Mouse (Mus musculus): ENCODE measurements around the gene Mrpl37. TPM values are rescaled to one million over a fixed set of nuclear protein-coding genes. Genes with fewer than 3 reads are reported as not detected.

Mrpl37 gene
- polyA plus RNA-seq, 1 experiment from 2014 or later, result 95.4 TPM

DNA sequence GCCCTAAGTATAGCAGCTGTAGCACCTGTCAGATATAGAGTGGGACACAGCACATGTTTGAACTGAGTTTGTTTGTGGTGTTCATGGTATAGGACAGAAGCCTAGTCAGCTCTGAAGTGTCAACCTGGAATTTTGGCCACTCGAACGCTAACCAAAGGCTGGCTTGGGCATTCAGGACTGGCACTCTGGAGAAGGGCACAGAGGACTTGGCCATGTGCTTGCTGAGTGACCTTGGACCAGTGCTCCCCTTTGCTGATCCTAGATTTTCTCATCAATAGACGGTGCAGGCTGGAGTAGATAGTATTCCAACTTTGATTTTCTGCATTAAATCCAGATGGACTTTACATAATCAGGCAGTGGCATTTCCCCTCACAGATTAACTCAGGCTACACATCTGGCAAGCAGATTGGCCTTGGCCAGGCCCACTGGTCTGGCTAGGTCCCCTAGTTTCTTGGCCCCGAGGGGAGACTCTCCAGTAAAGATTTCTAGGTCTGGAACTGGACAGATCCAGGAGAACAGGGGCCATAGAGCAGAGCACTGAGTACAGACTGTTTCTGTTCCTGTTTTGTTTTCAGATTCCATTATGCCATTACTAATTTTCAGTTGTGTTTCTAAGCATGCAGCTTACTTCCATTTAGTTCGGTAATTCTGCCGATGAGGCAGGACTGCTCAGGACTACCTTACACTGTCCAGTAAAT lies 53.4 kb downstream of the Mrpl37 start:
- H3K4me2 ChIP-seq (replicated peaks), result no peak overlapping the region
- peaks cover 23% of the 10 kb centered on the region for H3K36me3 ChIP-seq
- no peak overlapping the region for H3K27ac ChIP-seq
- 90% methylated on average over 6 of the region's 6 CpGs for WGBS
- H3K9me3 ChIP-seq, result no peaks in the 10 kb centered on the region
- H3K4me3 ChIP-seq, result no peak overlapping the region
- no peaks in the 10 kb centered on the region for H3K27me3 ChIP-seq (replicated peaks)
- H3K9ac ChIP-seq, result no peak overlapping the region
- H3K4me1 ChIP-seq, result peaks cover 49% of the 10 kb centered on the region
- no peak for ATAC-seq (ENCODE audit: low FRiP score, low read depth)

DNA sequence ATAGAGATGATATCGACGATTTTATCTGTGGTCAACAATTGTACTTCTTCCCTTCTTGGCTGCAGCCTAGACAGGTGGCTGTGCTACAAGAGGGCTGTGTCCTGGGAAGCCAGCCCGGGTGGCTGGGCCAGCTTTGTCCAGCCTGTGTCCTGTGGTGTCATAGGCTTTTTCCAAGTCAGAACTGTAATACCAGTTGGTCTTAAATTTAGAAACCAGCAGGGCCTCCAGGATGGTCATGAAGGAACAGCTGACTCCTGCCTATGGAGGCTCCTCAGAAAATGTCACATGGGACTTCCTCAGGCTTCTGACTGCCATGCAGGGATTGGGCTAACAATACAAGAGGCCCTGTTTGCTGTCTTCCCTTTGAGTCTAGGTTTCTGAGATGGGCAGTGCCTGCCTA lies 54.1 kb downstream of the Mrpl37 start:
- peaks cover 23% of the 10 kb centered on the region for H3K36me3 ChIP-seq
- no peak overlapping the region for H3K27ac ChIP-seq
- 92% methylated on average over 3 of the region's 3 CpGs for WGBS

DNA sequence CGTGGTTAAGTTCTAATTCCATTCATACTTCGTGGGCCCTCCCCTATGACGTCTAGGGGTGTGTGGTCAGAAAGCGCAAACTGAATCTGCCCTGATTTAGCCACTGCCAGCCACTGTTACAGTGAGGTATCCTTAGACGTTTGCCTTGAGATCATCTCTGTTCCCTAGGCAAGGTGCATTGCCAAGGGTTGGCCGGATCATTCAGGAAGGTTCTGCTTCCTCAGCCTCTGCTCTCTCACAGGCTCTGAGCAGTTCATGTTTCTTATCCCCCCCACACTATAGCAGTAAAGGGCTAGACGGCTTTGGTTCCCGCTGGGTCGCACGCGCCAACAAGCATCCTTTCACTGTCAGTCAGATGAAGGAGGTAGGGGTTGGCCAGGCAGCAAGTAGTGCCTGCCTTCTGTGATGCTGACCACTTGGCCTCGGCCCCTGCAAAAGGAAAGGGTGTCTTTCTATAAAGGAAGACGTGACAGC lies 54.6 kb downstream of the Mrpl37 start:
- Histone ChIP-seq H3K36me3 (peaks cover 23% of the 10 kb centered on the region), H3K4me1 (peaks cover 37% of the 10 kb centered on the region), H3K9ac (no peak overlapping the region), H3K27me3 (replicated peaks) (no peaks in the 10 kb centered on the region), H3K4me3 (no peak overlapping the region), H3K4me2 (replicated peaks) (no peak overlapping the region), H3K27ac (no peak overlapping the region), H3K9me3 (no peaks in the 10 kb centered on the region)
- WGBS, result 82% methylated on average over 13 of the region's 13 CpGs
- no peak for ATAC-seq (ENCODE audit: low FRiP score, low read depth)

More for the DNA sequence above, 54.1 kb downstream of the Mrpl37 start:
- no peaks in the 10 kb centered on the region for H3K9me3 ChIP-seq
- H3K9ac ChIP-seq, result no peak overlapping the region
- no peak for ATAC-seq (ENCODE audit: low FRiP score, low read depth)
- no peak overlapping the region for H3K4me2 ChIP-seq (replicated peaks)
- H3K4me1 ChIP-seq, result peaks cover 42% of the 10 kb centered on the region
- H3K4me3 ChIP-seq, result no peak overlapping the region
- no peaks in the 10 kb centered on the region for H3K27me3 ChIP-seq (replicated peaks)

DNA sequence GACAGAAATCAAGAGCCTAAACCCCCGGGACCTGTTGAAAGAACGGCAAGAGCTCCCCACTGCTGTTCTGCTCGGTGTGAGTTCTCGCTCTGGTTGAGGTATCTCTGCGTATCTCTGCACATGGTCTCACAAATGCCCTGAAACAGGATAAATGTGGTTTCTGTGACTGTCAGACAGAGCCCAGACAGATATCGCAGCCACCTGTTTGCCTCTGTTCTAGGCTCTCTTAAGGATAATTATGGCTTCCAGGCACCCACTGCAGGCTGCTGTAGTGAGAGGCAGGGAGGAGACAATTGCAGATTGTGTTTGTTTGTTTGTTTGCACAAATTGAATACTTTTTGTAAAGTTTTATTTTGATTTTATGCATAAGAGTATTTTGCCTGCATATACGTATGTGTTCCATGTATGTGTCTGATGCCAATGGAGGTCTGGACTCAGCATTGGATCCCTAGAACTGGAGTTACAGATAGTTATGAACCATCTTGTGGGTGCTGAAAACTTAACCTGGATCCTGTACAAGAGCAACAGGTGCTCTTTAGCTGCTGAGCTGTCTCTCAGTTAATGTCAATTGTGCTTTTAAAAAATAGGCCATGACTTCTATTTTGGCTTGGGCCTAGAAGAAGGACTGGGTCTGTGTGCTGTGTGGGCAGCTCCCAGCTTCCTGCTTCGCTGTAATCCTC lies 55.2 kb downstream of the Mrpl37 start:
- Histone ChIP-seq H3K9me3 (no peaks in the 10 kb centered on the region), H3K9ac (no peak overlapping the region), H3K27me3 (replicated peaks) (no peaks in the 10 kb centered on the region), H3K27ac (no peak overlapping the region), H3K4me1 (peaks cover 31% of the 10 kb centered on the region), H3K4me3 (no peak overlapping the region), H3K36me3 (peaks cover 23% of the 10 kb centered on the region), H3K4me2 (replicated peaks) (no peak overlapping the region)
- ATAC-seq (ENCODE audit: low FRiP score, low read depth), result no peak
- 93% methylated on average over 8 of the region's 8 CpGs for WGBS

DNA sequence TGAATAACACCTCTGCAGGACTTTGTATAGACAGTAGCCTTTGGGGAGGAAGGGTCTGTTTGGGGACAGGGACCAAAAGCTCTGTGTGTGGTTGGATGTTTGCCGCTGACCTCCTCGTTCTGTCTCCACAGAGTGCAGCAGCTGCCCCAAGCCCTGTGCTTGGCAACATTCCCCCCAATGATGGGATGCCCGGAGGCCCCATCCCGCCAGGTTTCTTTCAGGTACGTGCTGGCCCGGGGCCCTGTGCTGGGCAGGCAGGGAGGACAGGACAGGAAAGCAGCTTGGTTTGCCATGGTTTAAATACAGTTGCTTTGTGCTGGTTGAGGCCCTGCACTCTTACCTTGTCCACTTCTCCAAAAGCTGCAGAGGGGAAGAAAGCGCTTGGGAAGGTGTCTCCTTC lies 57.1 kb downstream of the Mrpl37 start:
- 91% methylated on average over 7 of the region's 7 CpGs for WGBS
- H3K4me1 ChIP-seq, result peaks cover 19% of the 10 kb centered on the region

DNA sequence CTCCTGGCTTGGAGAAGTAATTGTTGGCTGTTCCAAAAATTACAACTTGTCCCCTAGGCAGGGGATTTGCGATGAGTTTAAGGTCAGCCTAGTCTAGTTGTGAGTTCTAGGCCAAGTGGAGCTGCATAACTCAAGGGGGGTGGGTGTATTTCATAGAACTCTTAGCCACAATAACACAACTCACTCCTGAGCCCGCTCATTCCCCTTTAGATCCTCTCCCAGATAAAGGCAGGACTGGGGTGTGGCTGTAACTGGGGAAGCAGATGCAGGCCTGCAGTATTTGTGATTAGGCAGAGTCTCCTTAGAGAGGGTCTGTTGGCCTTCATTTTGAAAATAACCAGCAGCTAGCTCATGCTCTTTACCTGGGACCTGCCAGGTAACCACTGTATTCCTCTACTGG lies 58.5 kb downstream of the Mrpl37 start:
- Histone ChIP-seq H3K9me3 (no peaks in the 10 kb centered on the region), H3K27me3 (replicated peaks) (no peaks in the 10 kb centered on the region), H3K36me3 (peaks cover 19% of the 10 kb centered on the region), H3K4me2 (replicated peaks) (no peak overlapping the region), H3K27ac (no peak overlapping the region), H3K4me3 (no peak overlapping the region), H3K4me1 (peaks cover 24% of the 10 kb centered on the region), H3K9ac (no peak overlapping the region)
- WGBS, result 96% methylated on average over 2 of the region's 2 CpGs
- ATAC-seq (ENCODE audit: low FRiP score, low read depth), result no peak

More for the DNA sequence above, 57.1 kb downstream of the Mrpl37 start:
- Histone ChIP-seq H3K27ac (no peak overlapping the region), H3K9ac (no peak overlapping the region), H3K4me2 (replicated peaks) (no peak overlapping the region), H3K27me3 (replicated peaks) (no peaks in the 10 kb centered on the region), H3K9me3 (no peaks in the 10 kb centered on the region), H3K36me3 (peaks cover 19% of the 10 kb centered on the region), H3K4me3 (no peak overlapping the region)
- ATAC-seq (ENCODE audit: low FRiP score, low read depth), result no peak

DNA sequence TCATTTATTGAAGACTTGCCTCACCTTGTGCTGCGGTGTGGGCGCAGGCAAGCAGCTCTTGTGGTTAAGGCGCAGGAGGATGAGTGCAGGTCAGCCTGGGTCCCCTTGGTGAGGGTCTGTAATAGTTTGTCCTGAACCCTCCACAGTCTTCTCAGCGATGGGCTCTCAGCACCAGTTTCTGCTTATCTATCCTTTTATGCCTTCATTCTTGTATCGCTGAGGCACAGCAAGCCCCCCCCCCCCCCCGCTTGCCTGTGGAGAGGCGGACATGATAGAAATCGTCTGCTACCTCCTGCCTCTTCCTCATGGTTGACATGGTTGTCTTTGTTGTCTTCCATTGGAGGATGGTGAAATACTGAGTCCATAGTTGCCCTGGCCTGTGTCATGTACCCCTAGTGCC lies 59.3 kb downstream of the Mrpl37 start:
- ATAC-seq (ENCODE audit: low FRiP score, low read depth), result no peak
- Histone ChIP-seq H3K4me2 (replicated peaks) (no peak overlapping the region), H3K9ac (no peak overlapping the region), H3K27ac (no peak overlapping the region), H3K36me3 (peaks cover 19% of the 10 kb centered on the region), H3K9me3 (no peaks in the 10 kb centered on the region), H3K4me1 (peaks cover 27% of the 10 kb centered on the region), H3K4me3 (no peak overlapping the region), H3K27me3 (replicated peaks) (no peaks in the 10 kb centered on the region)
- WGBS, result 88% methylated on average over 8 of the region's 8 CpGs

DNA sequence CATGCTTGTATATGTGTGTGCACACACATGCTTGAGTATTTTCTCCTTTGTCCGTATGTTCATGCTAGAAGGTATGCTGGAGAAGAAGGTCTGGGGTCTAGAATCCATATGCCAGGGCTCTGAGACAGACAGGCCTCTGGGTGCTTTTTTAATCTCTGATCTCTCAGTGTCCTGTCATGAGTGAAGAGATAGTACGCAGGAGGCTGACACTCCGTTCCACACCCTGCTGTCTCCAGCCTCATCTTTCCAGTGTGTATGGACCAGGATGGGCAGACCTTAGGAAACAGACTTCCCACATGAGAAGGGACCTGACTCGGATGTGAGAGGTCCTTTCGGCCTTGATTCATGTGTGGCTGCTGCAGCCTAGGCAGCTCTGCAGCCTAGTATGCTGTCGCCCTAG lies 59.9 kb downstream of the Mrpl37 start:
- H3K9ac ChIP-seq, result no peak overlapping the region
- WGBS, result 91% methylated on average over 6 of the region's 6 CpGs
- H3K4me2 ChIP-seq (replicated peaks), result no peak overlapping the region
- H3K4me1 ChIP-seq, result peaks cover 32% of the 10 kb centered on the region
- no peaks in the 10 kb centered on the region for H3K27me3 ChIP-seq (replicated peaks)
- ATAC-seq (ENCODE audit: low FRiP score, low read depth), result no peak
- H3K4me3 ChIP-seq, result no peak overlapping the region
- no peaks in the 10 kb centered on the region for H3K9me3 ChIP-seq
- peaks cover 19% of the 10 kb centered on the region for H3K36me3 ChIP-seq
- H3K27ac ChIP-seq, result no peak overlapping the region

DNA sequence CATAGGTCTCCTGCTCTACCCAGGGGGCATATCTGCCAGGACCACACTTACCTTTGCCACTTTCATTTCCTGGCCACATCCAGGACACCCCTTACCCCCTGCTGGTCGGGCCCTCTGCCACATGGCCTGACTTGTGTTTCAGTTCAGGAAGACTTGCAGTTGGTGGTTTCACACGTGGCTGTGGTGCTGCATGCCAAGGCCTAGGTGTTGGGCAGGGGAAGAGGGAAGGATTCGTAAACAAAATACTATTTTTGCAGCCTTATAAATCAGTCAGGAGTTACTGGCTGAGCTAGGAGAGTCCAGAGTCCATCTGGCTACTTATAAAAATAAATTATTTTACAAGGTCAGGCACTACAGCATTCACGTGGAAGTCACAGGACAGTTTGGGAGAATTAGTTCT lies 60.4 kb downstream of the Mrpl37 start:
- no peak for ATAC-seq (ENCODE audit: low FRiP score, low read depth)
- peaks cover 38% of the 10 kb centered on the region for H3K4me1 ChIP-seq
- peaks cover 17% of the 10 kb centered on the region for H3K36me3 ChIP-seq
- H3K27ac ChIP-seq, result no peak overlapping the region
- no peak overlapping the region for H3K9ac ChIP-seq
- no peak overlapping the region for H3K4me2 ChIP-seq (replicated peaks)
- no peak overlapping the region for H3K4me3 ChIP-seq
- H3K27me3 ChIP-seq (replicated peaks), result no peaks in the 10 kb centered on the region
- H3K9me3 ChIP-seq, result no peaks in the 10 kb centered on the region
- 80% methylated on average over 4 of the region's 4 CpGs for WGBS

Other genes with a start within 250 kb of the Mrpl37 start
- gene Ssbp3, start 156.2 kb downstream of the Mrpl37 start, polyA plus RNA-seq (2016; fragmentation: Nextera tagmentation; extraction: Ambion mirVana), result 308 and 332 TPM in 2 replicates
- 4.3 and 5.2 TPM in 2 replicates for gene Cyb5rl, start 120 bp upstream of the Mrpl37 start, polyA plus RNA-seq (2016; fragmentation: Nextera tagmentation; extraction: Ambion mirVana)
- 0.34 and 0.37 TPM in 2 replicates for gene Cdcp2, start 30.0 kb upstream of the Mrpl37 start, polyA plus RNA-seq (2016; fragmentation: Nextera tagmentation; extraction: Ambion mirVana)
- gene Tmem59, start 111.5 kb upstream of the Mrpl37 start, polyA plus RNA-seq (2016; fragmentation: Nextera tagmentation; extraction: Ambion mirVana), result 398 and 399 TPM in 2 replicates
- gene Tceanc2, start 112.2 kb upstream of the Mrpl37 start, polyA plus RNA-seq (2016; fragmentation: Nextera tagmentation; extraction: Ambion mirVana), result 26.9 and 28.8 TPM in 2 replicates
- gene Ldlrad1, start 142.3 kb upstream of the Mrpl37 start, polyA plus RNA-seq (2016; fragmentation: Nextera tagmentation; extraction: Ambion mirVana), result not detected in 2 replicates
- gene Lrrc42, start 186.7 kb upstream of the Mrpl37 start, polyA plus RNA-seq (2016; fragmentation: Nextera tagmentation; extraction: Ambion mirVana), result 66.3 and 67.6 TPM in 2 replicates
- gene Hspb11, start 186.7 kb upstream of the Mrpl37 start, polyA plus RNA-seq (2016; fragmentation: Nextera tagmentation; extraction: Ambion mirVana), result 42.0 and 45.9 TPM in 2 replicates
- not detected in 2 replicates for gene Dio1, start 240.3 kb upstream of the Mrpl37 start, polyA plus RNA-seq (2016; fragmentation: Nextera tagmentation; extraction: Ambion mirVana)
- gene Yipf1, start 247.5 kb upstream of the Mrpl37 start, polyA plus RNA-seq (2016; fragmentation: Nextera tagmentation; extraction: Ambion mirVana), result 48.9 and 50.5 TPM in 2 replicates